Mouse (Mus musculus): ENCODE results near the gene Insm1.

Insm1 gene

GRCm38 (mm10) chr2:146262966-146263365 lies 41.2 kb downstream of the Insm1 start:
- DNase-seq (ENCODE audit: low read depth): no peak

GRCm38 (mm10) chr2:146265045-146265444 lies 43.3 kb downstream of the Insm1 start:
- DNase-seq (ENCODE audit: low read depth): peak; percentile 17

GRCm38 (mm10) chr2:146266539-146266938 lies 44.8 kb downstream of the Insm1 start:
- no peak for DNase-seq (ENCODE audit: low read depth)

All from induced T-regulatory cell, adult 2 months (primary cell).